Mouse (Mus musculus) liver, embryonic 13.5 days (tissue): Measurements from ENCODE around the gene Znrd1as. TPM values are rescaled to one million over a fixed set of nuclear protein-coding genes. Genes with fewer than 3 reads are reported as not detected.

Source experiments
- ATAC-seq: fragments of 200-750 bp; cut with Nextera tagmentation; 2 replicates; pipeline ENCODE4 v1.8.0; 2017; ENCODE audit warnings: low read depth, mild to moderate bottlenecking, moderate number of reproducible peaks, moderate library complexity
- DNase-seq: peaks from one replicate; pipeline ENCODE4 v3.0.0; 2022
- H3K27ac ChIP-seq: fragments of 300-500 bp; sonication (generic); 2 replicates; pipeline ENCODE4 v1.5.1; 2015; ENCODE audit warnings: moderate library complexity, mild to moderate bottlenecking, inconsistent platforms
- H3K27me3 ChIP-seq: fragments of 300-500 bp; sonication (generic); 2 replicates; pipeline ENCODE4 v1.6.1; 2015; ENCODE audit warnings: mild to moderate bottlenecking, inconsistent platforms
- H3K36me3 ChIP-seq: fragments of 300-500 bp; sonication (generic); 2 replicates; pipeline ENCODE4 v1.6.1; 2015; ENCODE audit warnings: mild to moderate bottlenecking, inconsistent platforms
- H3K4me1 ChIP-seq: fragments of 300-500 bp; sonication (generic); replicated peaks from 2 replicates; pipeline ENCODE4 v1.6.1; 2015; ENCODE audit warnings: inconsistent platforms
- H3K4me2 ChIP-seq: fragments of 300-500 bp; sonication (generic); 2 replicates; pipeline ENCODE4 v1.6.1; 2015; ENCODE audit warnings: inconsistent platforms, mild to moderate bottlenecking, moderate library complexity
- H3K4me3 ChIP-seq: fragments of 300-500 bp; sonication (generic); replicated peaks from 2 replicates; pipeline ENCODE4 v1.5.1; 2015; ENCODE audit warnings: mild to moderate bottlenecking, inconsistent platforms
- H3K9ac ChIP-seq: fragments of 300-500 bp; sonication (generic); 2 replicates; pipeline ENCODE4 v1.6.1; 2015; ENCODE audit warnings: mild to moderate bottlenecking, inconsistent platforms
- H3K9me3 ChIP-seq: fragments of 300-500 bp; sonication (generic); replicated peaks from 2 replicates; pipeline ENCODE4 v1.6.1; 2016; ENCODE audit warnings: inconsistent platforms
- whole genome bisulfite sequencing: fragments of 180-500 bp; shearing (Covaris S2); methylation state at CpG from one replicate; pipeline ENCODE4 v1.1.7; 2015; ENCODE audit not compliant: insufficient replicate concordance; 5-methylcytosine and 5-hydroxymethylcytosine counted together
- polyA plus RNA-seq: library from polyadenylated mRNA; unstranded; fragments of >200 nt; fragmentation: Nextera tagmentation; extraction: Ambion mirVana; gene quantifications from 2 replicates; pipeline ENCODE4 v1.2.1, GENCODE M21; 2015

The Znrd1as gene
- 3.5 and 4.8 TPM in 2 replicates for polyA plus RNA-seq

DNA sequence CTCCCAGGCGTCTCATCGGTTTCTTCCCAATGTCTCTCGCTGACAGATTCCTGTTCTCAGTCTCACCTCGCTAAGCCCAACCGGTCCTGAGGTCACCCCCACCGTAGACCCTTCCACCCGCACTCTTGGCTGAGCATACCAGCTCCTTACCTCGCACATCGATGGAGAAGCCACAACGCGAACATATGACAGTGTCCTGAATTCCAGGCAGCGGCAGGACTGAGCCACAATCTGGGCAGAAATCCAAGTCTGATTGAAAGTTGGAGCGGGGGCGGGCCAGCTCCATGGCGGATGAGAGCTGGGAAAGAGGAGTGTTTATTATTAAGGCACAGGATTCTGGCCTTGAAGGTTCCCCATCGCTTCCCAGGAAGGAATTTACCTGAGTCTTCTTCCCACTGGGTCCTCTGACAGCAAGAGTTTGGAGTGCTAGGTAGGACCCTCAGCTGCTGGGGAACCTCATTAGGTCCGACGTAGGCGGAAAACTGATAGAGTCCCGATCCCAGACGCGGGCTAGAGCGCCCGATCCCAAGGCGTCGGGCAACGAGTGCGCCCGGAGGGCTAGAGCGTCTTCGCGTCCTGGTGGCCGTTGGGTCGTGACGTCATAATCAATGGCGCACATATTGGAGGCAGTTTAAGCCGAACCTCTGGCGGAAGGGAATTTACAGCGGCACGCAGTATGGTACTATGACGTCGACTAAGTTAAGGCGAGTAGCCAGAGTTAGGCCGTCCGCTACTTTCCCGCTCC is at the start of gene Znrd1as, which contains the start of gene Znrd1:
Gene Znrd1as, plus strand, starts transcription at position 594 of the 745 bp plus-strand sequence.
Gene Znrd1, minus strand, starts transcription at position 561 of the 745 bp plus-strand sequence.
- under 1% methylated on average over 46 of the region's 46 CpGs for WGBS
- no peaks in the 10 kb centered on the region for H3K27me3 ChIP-seq
- H3K27ac ChIP-seq = peak within 1 kb of the TSS; percentile 15; the same call in 1 of the 2 replicates
- peak; percentile 93 for DNase-seq
- peak within 1 kb of the TSS; percentile 73 for H3K4me2 ChIP-seq
- ATAC-seq = peak; percentile 94
- H3K9me3 ChIP-seq = no peaks in the 10 kb centered on the region
- H3K9ac ChIP-seq = peak within 1 kb of the TSS; percentile 79
- peak within 1 kb of the TSS; percentile 76 for H3K4me3 ChIP-seq
- peaks cover 8% of the 10 kb centered on the region; the same call in 1 of the 2 replicates for H3K36me3 ChIP-seq
- H3K4me1 ChIP-seq = peaks cover 18% of the 10 kb centered on the region

DNA sequence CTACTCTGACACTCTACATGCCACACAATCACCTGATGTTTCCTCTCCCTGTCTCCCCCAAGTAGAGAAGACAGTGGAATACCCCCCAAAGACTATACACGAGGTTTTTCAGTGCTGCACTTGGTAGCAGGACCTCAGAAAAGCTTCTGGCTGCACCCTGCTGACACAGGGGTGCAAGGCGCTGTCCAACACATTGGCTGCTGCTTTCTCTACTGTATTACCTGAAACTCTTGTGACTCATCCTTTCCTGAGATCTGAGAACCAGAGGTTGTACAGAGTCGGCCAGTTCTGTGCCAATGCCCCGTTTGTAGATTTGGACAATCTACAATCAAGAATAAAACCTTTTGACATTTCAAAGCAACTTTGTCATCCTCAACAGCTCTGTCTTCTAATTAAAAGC is 48.6 kb upstream of the Znrd1as start:
- Histone ChIP-seq H3K9me3 (no peaks in the 10 kb centered on the region), H3K27ac (no peak overlapping the region), H3K27me3 (peaks cover 20% of the 10 kb centered on the region; the same call in 1 of the 2 replicates), H3K4me3 (no peak overlapping the region), H3K4me2 (no peak overlapping the region), H3K4me1 (no peaks in the 10 kb centered on the region), H3K36me3 (no peaks in the 10 kb centered on the region), H3K9ac (no peak overlapping the region)
- no peak for DNase-seq
- WGBS = 47% methylated on average over 4 of the region's 4 CpGs
- no peak for ATAC-seq

GRCm38 (mm10) chr17:36912031-36912430 is 46.4 kb upstream of the Znrd1as start:
- WGBS = 43% methylated on average over 2 of the region's 2 CpGs
- no peak overlapping the region for H3K9ac ChIP-seq
- ATAC-seq (no peak), DNase-seq (no peak)
- H3K27ac ChIP-seq = no peak overlapping the region
- H3K36me3 ChIP-seq = no peaks in the 10 kb centered on the region
- no peak overlapping the region for H3K4me3 ChIP-seq
- no peak overlapping the region for H3K4me2 ChIP-seq
- peaks cover 28% of the 10 kb centered on the region; the same call in 1 of the 2 replicates for H3K27me3 ChIP-seq
- no peaks in the 10 kb centered on the region for H3K9me3 ChIP-seq
- H3K4me1 ChIP-seq = no peaks in the 10 kb centered on the region

DNA sequence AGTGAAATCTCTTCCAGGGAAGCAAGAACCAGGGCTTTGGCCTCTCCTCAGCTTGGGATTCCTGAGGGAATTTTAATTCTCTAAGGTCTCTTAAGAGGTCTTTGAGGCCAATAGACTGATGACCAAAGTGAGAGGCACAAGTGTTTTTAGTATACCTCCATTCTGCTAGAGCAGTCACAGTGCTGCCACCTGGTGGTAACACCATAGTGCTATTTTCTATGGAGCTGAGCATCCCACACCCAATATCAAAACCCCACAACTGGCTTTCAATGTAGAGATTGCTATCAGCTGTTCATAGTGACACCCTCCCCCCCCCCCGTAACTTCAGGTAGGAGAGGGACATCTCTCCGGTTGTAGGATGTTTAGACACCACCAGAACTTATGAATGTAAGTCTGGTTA is 44.3 kb upstream of the Znrd1as start:
- 19% methylated on average over 2 of the region's 2 CpGs for WGBS
- Histone ChIP-seq H3K9ac (no peak overlapping the region), H3K4me3 (no peak overlapping the region), H3K27me3 (peaks cover 29% of the 10 kb centered on the region; the same call in 1 of the 2 replicates), H3K36me3 (no peaks in the 10 kb centered on the region), H3K27ac (no peak overlapping the region), H3K9me3 (no peaks in the 10 kb centered on the region), H3K4me2 (no peak overlapping the region), H3K4me1 (no peaks in the 10 kb centered on the region)
- no peak for ATAC-seq
- DNase-seq = peak; percentile 43

DNA sequence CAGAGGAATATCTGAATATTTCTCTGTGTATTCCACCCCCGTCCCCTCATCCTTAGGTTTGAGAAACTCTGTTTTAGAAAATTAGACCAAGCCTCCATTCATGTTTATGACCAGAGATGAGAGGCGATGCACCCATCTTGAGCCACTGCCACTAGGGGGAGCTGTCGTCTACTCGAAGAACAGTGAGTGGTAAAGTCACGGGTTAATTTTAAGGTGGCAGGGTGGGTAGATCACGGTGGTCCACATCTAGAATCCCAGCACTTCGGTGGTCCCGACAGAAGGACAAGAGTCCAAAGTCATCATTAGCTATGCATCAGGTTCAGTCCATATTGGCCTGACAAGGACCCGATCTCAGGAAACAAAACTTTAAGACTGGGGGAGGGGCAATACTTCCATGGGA is 43.3 kb upstream of the Znrd1as start:
- DNase-seq (no peak), ATAC-seq (no peak)
- Histone ChIP-seq H3K9me3 (no peaks in the 10 kb centered on the region), H3K4me1 (no peaks in the 10 kb centered on the region), H3K27me3 (peaks cover 24% of the 10 kb centered on the region; the same call in 1 of the 2 replicates), H3K27ac (no peak overlapping the region), H3K4me3 (no peak overlapping the region), H3K36me3 (no peaks in the 10 kb centered on the region), H3K9ac (no peak overlapping the region), H3K4me2 (no peak overlapping the region)
- 11% methylated on average over 9 of the region's 9 CpGs for WGBS

DNA sequence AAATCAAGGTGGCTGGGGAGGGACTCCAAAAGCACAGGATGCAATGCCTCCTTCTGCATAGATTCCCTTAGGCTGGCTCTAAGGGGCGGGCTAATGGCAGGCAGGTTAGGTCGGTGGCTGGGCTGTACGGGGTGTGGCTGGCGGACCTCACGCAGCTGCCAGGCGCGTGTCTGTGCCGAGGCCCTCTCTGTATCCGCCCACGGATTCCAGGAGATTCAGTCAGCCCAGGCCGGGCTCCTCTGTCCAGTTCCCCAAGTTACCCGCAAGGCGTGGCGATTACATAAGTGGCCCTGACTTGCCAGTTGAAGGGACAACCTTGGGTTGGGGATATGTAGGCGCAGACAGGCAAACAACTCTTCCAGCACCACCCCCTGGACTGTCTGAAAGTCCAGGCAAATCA is 38.2 kb upstream of the Znrd1as start:
- WGBS = 51% methylated on average over 15 of the region's 15 CpGs

GRCm38 (mm10) chr17:36922715-36923114 is 35.7 kb upstream of the Znrd1as start:
- no peaks in the 10 kb centered on the region for H3K36me3 ChIP-seq
- 57% methylated on average over 4 of the region's 4 CpGs for WGBS

More for the DNA sequence above, 38.2 kb upstream of the Znrd1as start:
- Histone ChIP-seq H3K9ac (no peak overlapping the region), H3K4me3 (no peak overlapping the region), H3K36me3 (no peaks in the 10 kb centered on the region), H3K27me3 (peaks cover 15% of the 10 kb centered on the region; the same call in 1 of the 2 replicates), H3K4me2 (no peak overlapping the region), H3K9me3 (no peaks in the 10 kb centered on the region), H3K27ac (no peak overlapping the region), H3K4me1 (no peaks in the 10 kb centered on the region)
- DNase-seq (no peak), ATAC-seq (no peak)

GRCm38 (mm10) chr17:36923491-36923890 is 34.9 kb upstream of the Znrd1as start:
- no peak overlapping the region for H3K27ac ChIP-seq
- no peak overlapping the region for H3K4me3 ChIP-seq
- no peak for ATAC-seq
- no peaks in the 10 kb centered on the region for H3K36me3 ChIP-seq
- no peak overlapping the region for H3K4me2 ChIP-seq
- no peaks in the 10 kb centered on the region for H3K4me1 ChIP-seq
- no peaks in the 10 kb centered on the region for H3K9me3 ChIP-seq
- H3K9ac ChIP-seq = no peak overlapping the region
- H3K27me3 ChIP-seq = no peaks in the 10 kb centered on the region
- 53% methylated on average over 4 of the region's 4 CpGs for WGBS
- DNase-seq = no peak

More at GRCm38 (mm10) chr17:36922715-36923114, 35.7 kb upstream of the Znrd1as start:
- Histone ChIP-seq H3K27ac (no peak overlapping the region), H3K9me3 (no peaks in the 10 kb centered on the region), H3K4me3 (no peak overlapping the region), H3K27me3 (no peaks in the 10 kb centered on the region), H3K4me2 (no peak overlapping the region), H3K9ac (no peak overlapping the region), H3K4me1 (no peaks in the 10 kb centered on the region)
- ATAC-seq (no peak), DNase-seq (no peak)

- Histone ChIP-seq H3K4me2 (no peak overlapping the region), H3K4me3 (no peak overlapping the region), H3K27me3 (no peaks in the 10 kb centered on the region), H3K9me3 (no peaks in the 10 kb centered on the region), H3K4me1 (no peaks in the 10 kb centered on the region), H3K9ac (no peak overlapping the region), H3K27ac (no peak overlapping the region), H3K36me3 (no peaks in the 10 kb centered on the region)
- no peak for ATAC-seq
- no peak for DNase-seq
- 50% methylated on average over 10 of the region's 10 CpGs for WGBS
Measured at GRCm38 (mm10) chr17:36927496-36928120, 30.8 kb upstream of the Znrd1as start.

GRCm38 (mm10) chr17:36929236-36929932 is 29.0 kb upstream of the Znrd1as start:
- Histone ChIP-seq H3K4me1 (no peaks in the 10 kb centered on the region), H3K36me3 (no peaks in the 10 kb centered on the region), H3K4me3 (no peak overlapping the region), H3K27me3 (no peaks in the 10 kb centered on the region), H3K9me3 (no peaks in the 10 kb centered on the region), H3K4me2 (no peak overlapping the region), H3K9ac (no peak overlapping the region), H3K27ac (no peak overlapping the region)
- WGBS = 52% methylated on average over 12 of the region's 12 CpGs
- no peak for ATAC-seq
- DNase-seq = no peak

DNA sequence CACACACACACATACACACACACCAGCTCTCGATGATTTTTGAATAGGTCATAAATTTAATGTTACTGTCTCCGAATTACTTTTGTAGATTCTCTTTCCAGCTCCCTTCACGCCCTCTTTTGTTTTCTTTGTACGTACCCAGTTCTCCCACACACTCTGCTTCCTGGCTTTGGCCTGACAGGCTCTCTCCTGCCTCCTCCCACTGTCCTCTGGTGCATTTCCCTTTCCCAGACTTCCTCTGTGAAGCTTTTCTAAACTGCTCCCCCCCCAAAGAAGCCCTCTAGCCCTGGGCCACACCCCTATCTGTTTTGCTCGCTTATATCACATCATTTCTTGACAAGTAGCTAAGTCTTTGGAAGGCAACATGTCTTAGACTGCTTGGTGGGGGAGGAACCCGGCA is 28.2 kb upstream of the Znrd1as start:
- 50% methylated on average over 6 of the region's 6 CpGs for WGBS
- H3K27ac ChIP-seq = no peak overlapping the region
- no peaks in the 10 kb centered on the region for H3K36me3 ChIP-seq
- no peaks in the 10 kb centered on the region for H3K9me3 ChIP-seq
- H3K4me1 ChIP-seq = no peaks in the 10 kb centered on the region
- DNase-seq (no peak), ATAC-seq (no peak)
- H3K4me3 ChIP-seq = no peak overlapping the region
- H3K9ac ChIP-seq = no peak overlapping the region
- no peaks in the 10 kb centered on the region for H3K27me3 ChIP-seq
- no peak overlapping the region for H3K4me2 ChIP-seq
